Mouse (Mus musculus) testis, adult 2 months (tissue): ENCODE measurements at regions not wholly inside any gene's neighbourhood (a gene's known extent, or its start where the extent isn't known, plus 50 kb on each side); places are given as distances from the start of the nearest gene placed in this dataset.
"Not testable (repeated sequence)": the region's sequence is repeated elsewhere in the genome, so short reads cannot be mapped to it uniquely, and the experiment has no call there.

Source experiments
- H3K27ac ChIP-seq: fragments of 200-500 bp; 2 replicates; pipeline ENCODE4 v1.5.1; 2012; ENCODE audit warnings: low read depth, low read length; ENCODE audit not compliant: control insufficient read depth, insufficient read depth
- H3K27me3 ChIP-seq: fragments of 200-500 bp; 2 replicates; pipeline ENCODE4 v1.6.1; 2012; ENCODE audit warnings: mild to moderate bottlenecking, low read length, moderate library complexity; ENCODE audit not compliant: control insufficient read depth, insufficient read depth
- H3K36me3 ChIP-seq: fragments of 200-500 bp; 2 replicates; pipeline ENCODE4 v1.6.1; 2012; ENCODE audit warnings: mild to moderate bottlenecking, low read length; ENCODE audit not compliant: control insufficient read depth, insufficient read depth
- H3K4me1 ChIP-seq: fragments of 200-500 bp; 2 replicates; pipeline ENCODE4 v1.6.1; 2012; ENCODE audit warnings: low read length; ENCODE audit not compliant: control insufficient read depth, insufficient read depth
- H3K4me3 ChIP-seq: fragments of 200-500 bp; 2 replicates; pipeline ENCODE4 v1.5.1; 2012; ENCODE audit warnings: low read depth, mild to moderate bottlenecking, low read length, moderate library complexity, mixed read lengths; ENCODE audit not compliant: control insufficient read depth
- CTCF ChIP-seq: fragments of 200-500 bp; IDR thresholded peaks from 2 replicates; pipeline ENCODE4 v1.5.1; 2012; ENCODE audit warnings: low read depth, mild to moderate bottlenecking, inconsistent platforms, low read length, moderate library complexity; ENCODE audit not compliant: control insufficient read depth, insufficient read depth, insufficient replicate concordance
- POLR2A ChIP-seq: fragments of 200-500 bp; IDR thresholded peaks from 2 replicates; pipeline ENCODE4 v1.6.1; 2012; ENCODE audit warnings: low read depth, mild to moderate bottlenecking, inconsistent platforms, low read length, moderate library complexity; ENCODE audit not compliant: control insufficient read depth

DNA sequence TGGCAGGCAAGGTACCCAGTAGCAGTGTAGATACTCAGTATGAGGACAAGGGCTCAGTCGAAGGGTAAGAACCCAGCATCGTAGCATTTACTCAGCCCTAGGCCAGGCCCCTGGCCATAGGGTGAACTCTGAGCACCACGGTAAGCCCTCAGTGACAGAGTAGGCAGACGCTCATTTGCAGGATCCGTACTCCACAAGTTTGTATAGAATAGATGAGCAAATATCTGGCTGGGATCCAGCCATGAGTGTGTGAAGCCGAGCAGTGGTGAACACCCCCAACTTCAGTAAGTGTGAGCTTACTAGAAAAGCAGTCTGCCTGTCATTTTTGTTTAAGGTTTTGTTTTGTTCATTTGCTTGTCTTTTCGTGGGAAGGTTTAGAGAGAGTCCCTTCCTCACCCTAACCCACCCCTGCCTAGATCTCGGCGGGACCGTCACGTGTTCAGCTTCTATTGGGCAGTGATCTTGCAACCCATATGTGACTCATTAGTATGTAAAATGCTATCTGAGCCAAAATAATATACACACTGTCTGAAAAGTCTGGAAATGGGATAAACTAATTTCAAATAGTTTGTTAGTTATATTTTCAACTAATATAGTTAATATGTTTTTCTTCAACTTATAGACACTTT, 76.3 kb downstream of the Gm5447 start:
- no peak overlapping the region for H3K27ac ChIP-seq
- H3K27me3 ChIP-seq: no peaks in the 10 kb centered on the region
- H3K4me3 ChIP-seq: no peak overlapping the region
- no peaks in the 10 kb centered on the region for H3K36me3 ChIP-seq
- no peaks in the 10 kb centered on the region for H3K4me1 ChIP-seq
- TF ChIP-seq CTCF: no peak
- no peak for TF ChIP-seq POLR2A

DNA sequence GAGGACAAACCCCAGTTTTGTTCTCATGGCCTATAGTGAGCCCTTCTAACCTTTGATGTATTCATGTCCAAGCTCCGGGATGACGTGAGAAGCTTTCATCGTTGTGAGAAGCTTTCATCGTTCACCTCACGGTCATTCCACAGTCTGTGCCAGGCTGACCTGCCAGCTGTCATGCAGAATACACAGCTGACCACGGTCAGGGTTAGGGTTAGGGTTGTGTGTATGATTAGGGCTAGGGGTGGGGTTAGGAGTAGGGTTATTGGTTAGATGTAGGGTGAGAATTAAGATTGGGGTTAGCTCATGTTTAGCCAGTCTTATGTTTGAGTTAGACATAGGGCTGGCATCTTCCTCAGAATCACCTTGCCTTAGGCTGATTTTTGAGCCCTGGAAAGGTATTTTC, 77.6 kb downstream of the Gm5447 start:
- not testable (repeated sequence) for H3K27me3 ChIP-seq, H3K27ac ChIP-seq, H3K4me1 ChIP-seq, H3K4me3 ChIP-seq, H3K36me3 ChIP-seq

DNA sequence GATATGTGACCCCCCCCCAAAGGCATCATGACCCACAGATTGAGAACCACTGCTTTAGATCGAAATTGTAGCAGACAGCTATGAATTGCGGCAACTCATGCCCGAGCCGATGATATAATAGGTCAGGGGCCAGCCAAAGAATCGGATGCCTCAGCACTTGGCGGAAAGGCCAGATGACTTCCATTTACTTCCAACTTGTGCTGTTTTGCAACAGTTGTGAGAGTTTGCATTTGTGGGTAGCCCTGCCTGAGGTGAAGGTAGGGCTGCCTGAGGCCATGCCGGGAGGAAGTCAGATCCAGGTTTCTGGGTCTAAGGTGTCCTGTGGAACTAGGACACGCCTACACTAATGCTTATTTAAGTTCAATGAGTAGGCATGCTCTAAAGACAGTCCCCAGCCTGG, 80.4 kb downstream of the Gm5447 start:
- no peak overlapping the region for H3K27ac ChIP-seq
- no peak for TF ChIP-seq POLR2A
- no peak for TF ChIP-seq CTCF
- no peak overlapping the region for H3K4me3 ChIP-seq
- no peaks in the 10 kb centered on the region for H3K27me3 ChIP-seq
- H3K36me3 ChIP-seq: no peaks in the 10 kb centered on the region
- no peaks in the 10 kb centered on the region for H3K4me1 ChIP-seq

DNA sequence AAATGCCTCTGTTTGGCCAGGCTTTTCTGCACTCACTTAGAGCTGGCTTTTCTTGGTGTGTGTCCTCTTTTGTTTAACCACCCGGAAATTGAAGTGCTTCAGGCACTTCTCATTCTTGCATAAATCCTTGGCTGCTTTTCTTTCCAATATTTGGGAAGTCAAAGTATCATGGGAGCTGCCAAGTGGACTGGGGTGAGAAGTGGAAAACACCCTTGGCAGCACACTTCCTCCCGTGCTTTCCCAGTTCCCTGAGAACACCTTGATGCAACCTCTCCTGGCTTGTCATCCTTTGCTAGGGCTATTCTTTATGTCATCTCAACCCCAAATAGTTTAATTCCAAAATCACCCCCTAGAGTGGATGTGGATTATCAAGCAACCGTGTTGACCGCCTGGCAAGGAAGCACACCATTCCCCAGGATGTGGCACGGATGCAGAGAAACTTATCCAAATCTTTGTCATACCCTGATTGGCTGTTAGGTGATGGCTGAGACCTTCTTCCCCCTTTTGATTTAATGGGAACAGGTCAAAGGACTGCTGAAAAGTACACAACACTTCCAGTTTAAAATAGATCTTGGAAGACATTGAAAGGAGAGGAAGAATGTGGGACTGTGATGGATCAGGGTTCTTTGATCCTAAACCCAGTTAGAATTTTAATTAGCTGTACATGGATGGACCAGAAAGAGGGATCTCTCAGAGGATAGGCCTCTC, 81.5 kb downstream of the Gm5447 start:
- Histone ChIP-seq H3K27ac (no peak overlapping the region), H3K27me3 (no peaks in the 10 kb centered on the region), H3K4me1 (no peaks in the 10 kb centered on the region), H3K36me3 (no peaks in the 10 kb centered on the region), H3K4me3 (no peak overlapping the region)
- TF ChIP-seq POLR2A (no peak), CTCF (no peak)

DNA sequence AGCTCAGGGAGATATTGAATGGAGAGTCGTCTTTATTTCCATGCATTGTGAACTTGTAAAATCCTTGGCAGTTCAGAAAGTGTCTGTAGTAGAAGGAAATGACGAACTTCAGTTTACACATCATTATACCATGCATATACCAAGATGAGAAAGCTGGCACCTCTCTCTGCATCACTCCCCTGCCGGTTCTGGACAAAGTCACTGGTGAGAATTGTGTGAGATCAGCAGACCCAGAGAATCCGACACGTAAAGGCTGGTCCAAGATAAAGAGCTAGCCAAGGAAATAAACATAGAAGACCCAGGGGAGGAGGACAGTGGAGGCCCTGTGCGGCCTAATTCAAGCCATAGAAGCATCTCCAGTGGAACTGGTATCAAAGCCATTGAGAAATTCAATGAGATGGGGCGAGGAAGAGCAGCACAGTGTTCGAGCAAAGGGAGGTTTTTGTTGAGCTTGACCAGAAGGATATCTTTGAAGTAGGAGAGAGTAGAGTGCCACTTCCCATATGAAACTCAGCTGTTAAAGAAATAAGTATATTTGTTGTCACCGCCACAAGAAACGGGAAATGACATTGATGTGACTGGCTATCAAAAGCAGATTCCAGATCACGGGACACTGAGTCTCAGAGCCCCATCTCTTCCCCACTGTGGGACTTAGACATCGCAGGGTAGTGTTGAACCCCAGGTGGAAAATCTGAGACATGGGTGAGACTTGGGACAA, 82.3 kb downstream of the Gm5447 start:
- TF ChIP-seq POLR2A: no peak
- no peak for TF ChIP-seq CTCF
- H3K27ac ChIP-seq: no peak overlapping the region

DNA sequence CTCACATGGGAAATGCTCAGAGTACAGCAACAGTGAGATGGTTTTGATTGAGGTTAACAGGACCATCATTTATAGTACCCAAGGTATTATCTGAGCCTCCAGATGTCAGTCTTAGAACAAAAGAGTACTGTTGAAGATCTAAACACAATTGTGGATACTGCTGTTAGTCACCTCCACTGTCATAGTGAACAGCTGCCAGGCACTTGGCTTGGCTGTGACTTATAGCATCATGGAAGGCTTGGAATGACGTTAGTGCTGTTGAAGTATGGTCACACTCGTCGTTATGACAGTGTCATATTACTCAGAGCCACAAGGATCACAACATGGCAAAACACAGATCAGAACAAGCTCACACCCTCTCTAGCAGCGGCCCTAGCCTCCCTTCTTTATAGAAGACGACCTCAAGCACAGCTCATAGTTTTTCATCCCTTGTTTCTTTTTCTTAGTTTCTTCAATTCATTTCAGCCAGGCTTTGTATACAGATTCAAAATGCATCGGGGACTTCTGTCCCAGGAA, 87.0 kb downstream of the Gm5447 start:
- Histone ChIP-seq H3K4me1 (no peaks in the 10 kb centered on the region), H3K4me3 (no peak overlapping the region), H3K27me3 (no peaks in the 10 kb centered on the region), H3K36me3 (no peaks in the 10 kb centered on the region), H3K27ac (no peak overlapping the region)
- TF ChIP-seq POLR2A: no peak
- TF ChIP-seq CTCF: no peak

More for the DNA sequence above, 82.3 kb downstream of the Gm5447 start:
- Histone ChIP-seq H3K36me3 (no peaks in the 10 kb centered on the region), H3K4me3 (no peak overlapping the region), H3K4me1 (no peaks in the 10 kb centered on the region), H3K27me3 (no peaks in the 10 kb centered on the region)

DNA sequence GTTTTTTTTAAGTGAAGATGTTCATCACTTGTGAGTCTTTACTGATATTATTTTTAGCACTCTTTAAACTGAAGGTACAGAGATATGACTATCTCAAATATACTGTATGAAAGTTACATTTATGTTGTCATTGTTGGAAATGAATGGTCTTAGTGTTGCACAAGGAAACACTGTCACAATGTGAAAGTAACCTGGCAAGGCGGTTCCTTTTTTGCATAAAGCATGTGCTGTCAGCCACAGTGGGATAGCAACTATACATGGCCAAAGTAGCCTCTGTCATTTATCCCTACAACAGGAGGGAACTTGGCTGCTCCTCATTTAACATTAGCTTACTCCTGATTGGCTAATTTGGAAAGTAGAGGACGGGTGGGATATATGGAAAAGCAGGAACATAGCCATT, 94.3 kb downstream of the Gm5447 start:
- Histone ChIP-seq H3K27ac (no peak overlapping the region), H3K4me1 (no peaks in the 10 kb centered on the region)

More for the DNA sequence above, 94.3 kb downstream of the Gm5447 start:
- Histone ChIP-seq H3K27me3 (no peaks in the 10 kb centered on the region), H3K36me3 (no peaks in the 10 kb centered on the region), H3K4me3 (no peak overlapping the region)
- TF ChIP-seq CTCF: no peak
- no peak for TF ChIP-seq POLR2A
